Mouse (Mus musculus) forebrain, embryonic 12.5 days (tissue): ENCODE measurements at regions not wholly inside any gene's neighbourhood (a gene's known extent, or its start where the extent isn't known, plus 50 kb on each side); places are given as distances from the start of the nearest gene placed in this dataset.

Experiments used
- ATAC-seq: fragments of 200-750 bp; cut with Nextera tagmentation; 2 replicates; pipeline ENCODE4 v1.8.0; 2017; ENCODE audit warnings: moderate TSS enrichment; ENCODE audit not compliant: low FRiP score
- H3K27ac ChIP-seq: fragments of 300-500 bp; sonication (generic); 2 replicates; pipeline ENCODE4 v1.5.1; 2016; ENCODE audit warnings: mild to moderate bottlenecking
- H3K27me3 ChIP-seq: fragments of 300-500 bp; sonication (generic); 2 replicates; pipeline ENCODE4 v1.6.1; 2016; ENCODE audit warnings: mild to moderate bottlenecking
- H3K36me3 ChIP-seq: fragments of 300-500 bp; sonication (generic); replicated peaks from 2 replicates; pipeline ENCODE4 v1.6.1; 2016; ENCODE audit warnings: mild to moderate bottlenecking
- H3K4me1 ChIP-seq: fragments of 300-500 bp; sonication (generic); 2 replicates; pipeline ENCODE4 v1.6.1; 2016
- H3K4me2 ChIP-seq: fragments of 300-500 bp; sonication (generic); 2 replicates; pipeline ENCODE4 v1.6.1; 2016; ENCODE audit warnings: mild to moderate bottlenecking, moderate library complexity
- H3K4me3 ChIP-seq: fragments of 300-500 bp; sonication (generic); replicated peaks from 2 replicates; pipeline ENCODE4 v1.5.1; 2016; ENCODE audit warnings: mild to moderate bottlenecking
- H3K9ac ChIP-seq: fragments of 300-500 bp; sonication (generic); 2 replicates; pipeline ENCODE4 v1.6.1; 2016; ENCODE audit warnings: mild to moderate bottlenecking
- H3K9me3 ChIP-seq: fragments of 300-500 bp; sonication (generic); 2 replicates; pipeline ENCODE4 v1.6.1; 2016
- WGBS: fragments of 180-500 bp; shearing (Covaris S2); methylation state at CpG from one replicate; pipeline ENCODE4 v1.1.7; 2016; 5-methylcytosine and 5-hydroxymethylcytosine counted together

GRCm38 (mm10) chr7:93136061-93136460, 56.4 kb downstream of the Fam181b start:
- ATAC-seq, result no peak
- H3K36me3 ChIP-seq, result no peaks in the 10 kb centered on the region
- no peak overlapping the region for H3K9ac ChIP-seq
- H3K9me3 ChIP-seq, result no peaks in the 10 kb centered on the region
- H3K4me3 ChIP-seq, result no peak overlapping the region
- H3K4me1 ChIP-seq, result no peaks in the 10 kb centered on the region
- H3K27me3 ChIP-seq, result no peaks in the 10 kb centered on the region
- H3K27ac ChIP-seq, result no peak overlapping the region
- WGBS, result 82% methylated on average over 4 of the region's 4 CpGs
- no peak overlapping the region for H3K4me2 ChIP-seq

GRCm38 (mm10) chr7:93147379-93147778, 67.7 kb downstream of the Fam181b start:
- Histone ChIP-seq H3K36me3 (no peaks in the 10 kb centered on the region), H3K4me2 (no peak overlapping the region), H3K27me3 (no peaks in the 10 kb centered on the region), H3K4me3 (no peak overlapping the region), H3K9me3 (no peaks in the 10 kb centered on the region), H3K4me1 (no peaks in the 10 kb centered on the region), H3K27ac (no peak overlapping the region), H3K9ac (no peak overlapping the region)
- ATAC-seq, result 0 out of 2 replicates have a peak, but pooled peaks have one; percentile 27
- WGBS, result 95% methylated on average over 2 of the region's 2 CpGs

- WGBS, result 65% methylated on average over 2 of the region's 2 CpGs
- Histone ChIP-seq H3K4me2 (no peak overlapping the region), H3K9me3 (no peaks in the 10 kb centered on the region), H3K27ac (no peak overlapping the region), H3K27me3 (no peaks in the 10 kb centered on the region), H3K4me1 (no peaks in the 10 kb centered on the region), H3K36me3 (no peaks in the 10 kb centered on the region), H3K9ac (no peak overlapping the region), H3K4me3 (no peak overlapping the region)
- no peak for ATAC-seq
Measured at GRCm38 (mm10) chr7:93151321-93151720, 71.7 kb downstream of the Fam181b start.

- 86% methylated on average over 1 of the region's 1 CpGs for WGBS
- no peak overlapping the region for H3K9ac ChIP-seq
- ATAC-seq, result no peak
Measured at GRCm38 (mm10) chr7:93197106-93197505, 117.4 kb downstream of the Fam181b start.

More at GRCm38 (mm10) chr7:93197106-93197505, 117.4 kb downstream of the Fam181b start:
- no peaks in the 10 kb centered on the region for H3K4me1 ChIP-seq
- H3K27me3 ChIP-seq, result no peaks in the 10 kb centered on the region
- no peaks in the 10 kb centered on the region for H3K9me3 ChIP-seq
- no peaks in the 10 kb centered on the region for H3K36me3 ChIP-seq
- no peak overlapping the region for H3K27ac ChIP-seq
- H3K4me3 ChIP-seq, result no peak overlapping the region
- no peak overlapping the region for H3K4me2 ChIP-seq
